Mouse (Mus musculus) urinary bladder, postnatal 25 days (tissue): ENCODE results near the gene Gnb3.
"Not testable (repeated sequence)": the region's sequence is repeated elsewhere in the genome, so short reads cannot be mapped to it uniquely, and the experiment has no call there.

Source experiments
- DNase-seq: peaks from one replicate; pipeline ENCODE4 v3.0.0; 2022; ENCODE audit warnings: low spot score

The Gnb3 gene

GRCm38 (mm10) chr6:124857840-124858530, 17.9 kb upstream of the Gnb3 start:
- no peak for DNase-seq

GRCm38 (mm10) chr6:124856916-124857839, 17.1 kb upstream of the Gnb3 start, which contains the start of gene P3h3:
Gene P3h3, minus strand, starts transcription at chr6:124857752.
- DNase-seq, result peak; percentile 74

GRCm38 (mm10) chr6:124856321-124856720, 16.2 kb upstream of the Gnb3 start:
- no peak for DNase-seq

- DNase-seq, result no peak
These were observed 14.6 kb upstream of the Gnb3 start for GRCm38 (mm10) chr6:124854647-124855046.

- no peak for DNase-seq
These were observed 10.5 kb upstream of the Gnb3 start for GRCm38 (mm10) chr6:124850535-124850934.

- peak; percentile 90 for DNase-seq
These were observed 7.2 kb upstream of the Gnb3 start for GRCm38 (mm10) chr6:124847305-124847704.

GRCm38 (mm10) chr6:124839805-124840204, 270 bp downstream of the Gnb3 start:
- no peak for DNase-seq

- no peak for DNase-seq
These were observed 3.7 kb downstream of the Gnb3 start for GRCm38 (mm10) chr6:124836411-124836810.

- DNase-seq, result no peak
These were observed 4.5 kb downstream of the Gnb3 start for GRCm38 (mm10) chr6:124835531-124835930.

- DNase-seq, result peak; percentile 31
These were observed 5.5 kb downstream of the Gnb3 start for GRCm38 (mm10) chr6:124834512-124835081.

GRCm38 (mm10) chr6:124831649-124832048, 8.4 kb downstream of the Gnb3 start:
- no peak for DNase-seq

GRCm38 (mm10) chr6:124831199-124831598, 8.9 kb downstream of the Gnb3 start:
- not testable (repeated sequence) for DNase-seq

- DNase-seq, result peak; percentile 80
These were observed 10.0 kb downstream of the Gnb3 start for GRCm38 (mm10) chr6:124829799-124830700.

- DNase-seq, result peak; percentile 92
These were observed 10.9 kb downstream of the Gnb3 start, which contains the start of the genes Usp5 and Cdca3 for GRCm38 (mm10) chr6:124828868-124829798. Gene Usp5, minus strand, starts transcription at chr6:124829484. Gene Cdca3, plus strand, starts transcription at chr6:124829547.

- DNase-seq, result peak; percentile 39
These were observed 11.9 kb downstream of the Gnb3 start for GRCm38 (mm10) chr6:124828101-124828592.

- DNase-seq, result no peak
These were observed 18.0 kb downstream of the Gnb3 start for GRCm38 (mm10) chr6:124822049-124822448.

- no peak for DNase-seq
These were observed 19.2 kb downstream of the Gnb3 start for GRCm38 (mm10) chr6:124820891-124821290.

GRCm38 (mm10) chr6:124817971-124818370, 22.1 kb downstream of the Gnb3 start:
- DNase-seq, result no peak

GRCm38 (mm10) chr6:124817563-124817962, 22.5 kb downstream of the Gnb3 start:
- DNase-seq, result no peak

GRCm38 (mm10) chr6:124817125-124817524, 22.9 kb downstream of the Gnb3 start:
- DNase-seq, result no peak
